Mouse (Mus musculus) lung, postnatal 0 days (tissue): ENCODE measurements around the gene Vapb. TPM values are rescaled to one million over a fixed set of nuclear protein-coding genes. Genes with fewer than 3 reads are reported as not detected.
"Not testable (repeated sequence)": the region's sequence is repeated elsewhere in the genome, so short reads cannot be mapped to it uniquely, and the experiment has no call there.

Experiments used
- ATAC-seq: fragments of 200-750 bp; cut with Nextera tagmentation; 2 replicates; pipeline ENCODE4 v1.8.0; 2017; ENCODE audit warnings: moderate library complexity
- DNase-seq: peaks from one replicate; pipeline ENCODE4 v3.0.0-alpha.2; 2016; ENCODE audit warnings: low spot score
- H3K27ac ChIP-seq: fragments of 300-500 bp; sonication (generic); 2 replicates; pipeline ENCODE4 v1.5.1; 2014; ENCODE audit warnings: antibody characterized with exemption, mild to moderate bottlenecking, low read length, mixed read lengths
- H3K27me3 ChIP-seq: fragments of 300-500 bp; sonication (generic); replicated peaks from 2 replicates; pipeline ENCODE4 v1.6.1; 2014; ENCODE audit warnings: low read length, mixed read lengths; ENCODE audit not compliant: insufficient read depth
- H3K36me3 ChIP-seq: fragments of 300-500 bp; sonication (generic); 2 replicates; pipeline ENCODE4 v1.6.1; 2014; ENCODE audit warnings: low read length, mixed read lengths; ENCODE audit not compliant: insufficient read depth
- H3K4me1 ChIP-seq: fragments of 300-500 bp; sonication (generic); 2 replicates; pipeline ENCODE4 v1.6.1; 2014; ENCODE audit warnings: antibody characterized with exemption, low read depth, low read length, mixed read lengths; ENCODE audit not compliant: insufficient read depth
- H3K4me2 ChIP-seq: fragments of 300-500 bp; sonication (generic); replicated peaks from 2 replicates; pipeline ENCODE4 v1.6.1; 2014; ENCODE audit warnings: low read depth, mild to moderate bottlenecking, low read length, moderate library complexity, mixed read lengths
- H3K4me3 ChIP-seq: fragments of 300-500 bp; sonication (generic); 2 replicates; pipeline ENCODE4 v1.5.1; 2014; ENCODE audit warnings: low read depth, low read length
- H3K9ac ChIP-seq: fragments of 300-500 bp; sonication (generic); replicated peaks from 2 replicates; pipeline ENCODE4 v1.6.1; 2014; ENCODE audit warnings: low read depth, mild to moderate bottlenecking
- H3K9me3 ChIP-seq: fragments of 300-500 bp; sonication (generic); 2 replicates; pipeline ENCODE4 v1.6.1; 2016; ENCODE audit warnings: low read length, mixed read lengths
- CTCF ChIP-seq: IDR thresholded peaks from 2 replicates; pipeline ENCODE4 v1.5.1; 2016; ENCODE audit warnings: antibody characterized with exemption, mild to moderate bottlenecking
- EP300 ChIP-seq: IDR thresholded peaks from 2 replicates; pipeline ENCODE4 v1.6.1; 2016; ENCODE audit warnings: antibody characterized with exemption, mild to moderate bottlenecking, control low read depth
- WGBS: fragments of 180-500 bp; shearing (Covaris S2); extraction: QIAGEN DNeasy Blood & Tissue Kit; methylation state at CpG from one replicate; pipeline ENCODE4 v1.1.7; 2014; 5-methylcytosine and 5-hydroxymethylcytosine counted together
- polyA plus RNA-seq: library from polyadenylated mRNA; unstranded; fragments of >200 nt; fragmentation: Nextera tagmentation; extraction: Ambion mirVana; gene quantifications from 2 replicates; pipeline ENCODE4 v1.2.1, GENCODE M21; 2015

Vapb gene
- polyA plus RNA-seq, 1 experiment from 2014 or later: 12.9 TPM

DNA sequence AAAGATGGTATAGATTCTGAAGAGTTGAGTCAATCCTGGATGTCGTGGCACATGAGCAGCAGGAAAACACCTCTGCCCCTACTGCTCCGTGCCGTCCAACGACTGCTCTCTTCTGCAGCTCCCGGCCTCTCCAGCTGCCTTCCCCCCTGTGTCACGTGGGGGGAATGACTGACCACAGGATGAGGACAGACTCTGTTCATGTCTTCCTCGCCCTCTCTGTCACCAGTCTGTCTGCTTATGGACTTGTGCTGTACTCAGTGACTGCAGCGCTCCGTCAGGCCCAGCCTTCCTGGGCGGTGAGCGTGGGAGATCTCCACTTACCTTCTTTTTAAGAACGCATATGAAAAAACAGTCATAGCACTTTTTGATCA is 34.5 kb upstream of the Vapb start:
- H3K36me3 ChIP-seq: peaks cover 27% of the 10 kb centered on the region
- H3K4me1 ChIP-seq: no peaks in the 10 kb centered on the region
- no peak for ATAC-seq
- no peak overlapping the region for H3K4me3 ChIP-seq
- no peak overlapping the region for H3K4me2 ChIP-seq
- no peak overlapping the region for H3K27ac ChIP-seq
- DNase-seq: no peak
- H3K9me3 ChIP-seq: no peaks in the 10 kb centered on the region
- no peaks in the 10 kb centered on the region for H3K27me3 ChIP-seq
- H3K9ac ChIP-seq: no peak overlapping the region
- 68% methylated on average over 12 of the region's 12 CpGs for whole genome bisulfite sequencing
- TF ChIP-seq CTCF (no peak), EP300 (no peak)

DNA sequence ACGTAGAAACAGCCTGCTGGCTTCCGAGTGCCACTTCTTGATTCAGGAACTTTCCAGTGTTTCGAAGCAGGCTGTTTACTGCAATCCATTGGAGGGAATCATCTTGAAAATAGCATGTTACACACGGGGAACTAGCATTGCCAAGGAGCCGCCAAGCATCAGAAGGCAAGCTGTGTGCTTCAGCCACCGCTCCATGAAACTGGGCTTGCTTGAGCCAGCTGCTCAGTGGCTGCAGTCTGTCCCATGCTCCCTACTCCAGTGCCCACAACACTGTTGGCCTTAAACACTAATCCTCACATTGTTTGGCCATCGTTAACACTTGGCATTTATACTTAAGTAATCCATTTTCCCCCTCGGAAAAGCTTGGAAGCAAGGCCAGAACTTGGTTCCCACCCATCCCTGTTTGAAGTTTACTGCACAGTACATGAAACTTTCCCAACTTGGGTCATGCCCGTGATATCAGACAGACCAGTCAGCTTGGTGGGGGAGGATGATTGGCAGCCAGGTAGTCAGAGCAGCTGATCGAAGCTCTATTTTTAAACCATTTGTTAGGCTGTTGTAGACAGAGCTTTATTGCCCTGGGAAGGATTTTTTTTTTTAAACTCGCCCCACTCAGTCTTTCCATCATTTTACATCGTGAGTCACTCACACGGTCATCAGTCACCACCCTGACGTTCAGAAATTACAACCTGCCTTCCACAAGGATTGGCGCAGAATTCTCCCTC is 31.3 kb upstream of the Vapb start:
- peaks cover 7% of the 10 kb centered on the region for H3K36me3 ChIP-seq
- H3K4me2 ChIP-seq: no peak overlapping the region
- no peak for ATAC-seq
- WGBS: 84% methylated on average over 15 of the region's 15 CpGs
- H3K4me1 ChIP-seq: no peaks in the 10 kb centered on the region
- no peak overlapping the region for H3K27ac ChIP-seq
- no peak for DNase-seq
- H3K27me3 ChIP-seq: no peaks in the 10 kb centered on the region
- TF ChIP-seq EP300 (no peak), CTCF (no peak)
- no peak overlapping the region for H3K9ac ChIP-seq
- no peak overlapping the region for H3K4me3 ChIP-seq
- no peaks in the 10 kb centered on the region for H3K9me3 ChIP-seq

DNA sequence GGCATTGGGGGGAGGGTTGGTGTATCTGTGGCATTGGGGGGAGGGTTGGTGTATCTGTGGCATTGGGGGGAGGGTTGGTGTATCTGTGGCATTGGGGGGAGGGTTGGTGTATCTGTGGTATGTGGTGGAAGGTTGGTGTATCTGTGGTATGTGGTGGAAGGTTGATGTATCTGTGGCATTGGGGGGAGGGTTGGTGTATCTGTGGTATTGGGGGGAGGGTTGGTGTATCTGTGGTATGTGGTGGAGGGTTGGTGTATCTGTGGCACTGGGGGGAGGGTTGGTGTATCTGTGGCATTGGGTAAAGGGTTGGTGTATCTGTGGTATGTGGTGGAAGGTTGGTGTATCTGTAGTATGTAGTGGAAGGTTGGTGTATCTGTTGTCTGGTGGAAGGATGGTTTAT is 29.7 kb upstream of the Vapb start:
- not testable (repeated sequence) for H3K9ac ChIP-seq, ATAC-seq, H3K9me3 ChIP-seq, H3K27ac ChIP-seq, H3K4me1 ChIP-seq, H3K27me3 ChIP-seq, H3K4me3 ChIP-seq, H3K36me3 ChIP-seq, H3K4me2 ChIP-seq, DNase-seq

- Histone ChIP-seq H3K4me2 (no peak overlapping the region), H3K27me3 (no peaks in the 10 kb centered on the region), H3K4me1 (no peaks in the 10 kb centered on the region), H3K9me3 (no peaks in the 10 kb centered on the region), H3K36me3 (no peaks in the 10 kb centered on the region; the same call in 1 of the 2 replicates), H3K4me3 (no peak overlapping the region), H3K9ac (no peak overlapping the region), H3K27ac (no peak overlapping the region)
- TF ChIP-seq EP300 (no peak), CTCF (no peak)
- DNase-seq (no peak), ATAC-seq (no peak)
- WGBS: 51% methylated on average over 6 of the region's 6 CpGs
Measured at GRCm38 (mm10) chr2:173710193-173710592, 27.1 kb upstream of the Vapb start.

GRCm38 (mm10) chr2:173712656-173713055 is 24.7 kb upstream of the Vapb start:
- Histone ChIP-seq H3K27ac (no peak overlapping the region), H3K9me3 (no peaks in the 10 kb centered on the region), H3K27me3 (no peaks in the 10 kb centered on the region), H3K4me3 (no peak overlapping the region), H3K9ac (no peak overlapping the region), H3K36me3 (no peaks in the 10 kb centered on the region; the same call in 1 of the 2 replicates), H3K4me1 (no peaks in the 10 kb centered on the region), H3K4me2 (no peak overlapping the region)
- no peak for TF ChIP-seq EP300
- TF ChIP-seq CTCF: no peak
- 23% methylated on average over 9 of the region's 10 CpGs for WGBS
- ATAC-seq: no peak
- DNase-seq: no peak

DNA sequence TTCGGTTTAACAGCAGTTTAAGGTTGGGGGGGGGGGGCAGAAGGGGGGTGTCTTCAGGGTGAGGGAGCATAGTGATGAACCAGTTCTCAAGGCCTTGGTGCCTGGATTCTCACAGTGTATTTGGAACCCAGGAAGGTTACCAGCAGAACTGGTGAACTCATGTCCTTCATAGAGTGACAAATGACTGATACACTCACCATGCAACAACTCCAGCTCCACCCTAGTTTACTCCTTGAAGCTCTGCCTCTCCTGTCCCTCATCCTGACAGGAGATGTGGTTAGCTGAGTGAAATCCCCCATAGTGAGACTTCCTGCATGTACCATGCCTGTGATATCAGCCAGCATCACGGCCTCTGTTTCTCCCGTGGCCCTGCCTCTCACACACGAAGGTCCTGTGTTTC is 24.1 kb upstream of the Vapb start:
- TF ChIP-seq CTCF (no peak), EP300 (no peak)
- H3K36me3 ChIP-seq: no peaks in the 10 kb centered on the region; the same call in 1 of the 2 replicates
- no peak for ATAC-seq
- 70% methylated on average over 4 of the region's 4 CpGs for WGBS
- no peak for DNase-seq
- H3K9me3 ChIP-seq: no peaks in the 10 kb centered on the region
- no peak overlapping the region for H3K9ac ChIP-seq
- no peak overlapping the region for H3K4me2 ChIP-seq
- H3K4me1 ChIP-seq: no peaks in the 10 kb centered on the region
- no peaks in the 10 kb centered on the region for H3K27me3 ChIP-seq
- no peak overlapping the region for H3K27ac ChIP-seq
- no peak overlapping the region for H3K4me3 ChIP-seq
